Mouse (Mus musculus): ENCODE data around the gene Ube2o.

- TF ChIP-seq POLR2A (IDR thresholded peaks at IDR 0.05; ENCODE audit: borderline replicate concordance, control insufficient read depth, low read depth, low read length) (no peak), CTCF (IDR thresholded peaks at IDR 0.05; ENCODE audit: control insufficient read depth, insufficient read depth, low read length) (no peak)
Measured at GRCm38 (mm10) chr11:116555572-116555971, 25.7 kb downstream of the Ube2o start.

All from bone marrow, adult 2 months (tissue).